Mouse (Mus musculus) layer of hippocampus, postnatal 14 days (tissue): ENCODE measurements at regions not wholly inside any gene's neighbourhood (a gene's known extent, or its start where the extent isn't known, plus 50 kb on each side); places are given as distances from the start of the nearest gene placed in this dataset.

Experiments
- DNase-seq, 2 experiments: peaks; one replicate each; pipeline ENCODE4 v3.0.0; 2021 to 2022; ENCODE audit warnings: low spot score in 2 of 2, mixed read lengths in 1 of 2

GRCm38 (mm10) chr16:30652692-30653091 lies 53.2 kb downstream of the Fam43a start:
- DNase-seq = no peak

GRCm38 (mm10) chr16:30653806-30654205 lies 54.3 kb downstream of the Fam43a start:
- peak; percentile 71 to 87 for DNase-seq

- no peak for DNase-seq
These were observed 54.7 kb downstream of the Fam43a start for GRCm38 (mm10) chr16:30654226-30654625.

- no peak for DNase-seq
These were observed 56.3 kb downstream of the Fam43a start for GRCm38 (mm10) chr16:30655798-30656221.

GRCm38 (mm10) chr16:30656881-30657280 lies 57.4 kb downstream of the Fam43a start:
- no peak for DNase-seq

- no peak for DNase-seq
These were observed 59.4 kb downstream of the Fam43a start for GRCm38 (mm10) chr16:30658921-30659320.

- DNase-seq = peak; percentile 23 to 74
These were observed 61.8 kb downstream of the Fam43a start for GRCm38 (mm10) chr16:30661086-30661977.

GRCm38 (mm10) chr16:30663055-30663454 lies 63.5 kb downstream of the Fam43a start:
- DNase-seq = no peak

- no peak for DNase-seq
These were observed 64.4 kb downstream of the Fam43a start for GRCm38 (mm10) chr16:30663971-30664370.

GRCm38 (mm10) chr16:30664433-30664832 lies 64.9 kb downstream of the Fam43a start:
- DNase-seq = no peak

GRCm38 (mm10) chr16:30665881-30666280 lies 66.4 kb downstream of the Fam43a start:
- no peak for DNase-seq

GRCm38 (mm10) chr16:30669883-30670282 lies 70.4 kb downstream of the Fam43a start:
- DNase-seq = no peak

- DNase-seq = peak in 1 of 2 experiments; percentile 10
These were observed 72.1 kb downstream of the Fam43a start for GRCm38 (mm10) chr16:30671584-30671983.

- no peak for DNase-seq
These were observed 73.4 kb downstream of the Fam43a start for GRCm38 (mm10) chr16:30672776-30673550.

GRCm38 (mm10) chr16:30673662-30674061 lies 74.1 kb downstream of the Fam43a start:
- peak in 1 of 2 experiments; percentile 15 for DNase-seq

- no peak for DNase-seq
These were observed 76.3 kb downstream of the Fam43a start for GRCm38 (mm10) chr16:30675829-30676228.

GRCm38 (mm10) chr16:30677016-30677415 lies 77.5 kb downstream of the Fam43a start:
- no peak for DNase-seq

- DNase-seq = no peak
These were observed 78.6 kb downstream of the Fam43a start for GRCm38 (mm10) chr16:30677896-30678707.

- DNase-seq = no peak
These were observed 79.4 kb downstream of the Fam43a start for GRCm38 (mm10) chr16:30678708-30679492.

GRCm38 (mm10) chr16:30679493-30679811 lies 79.9 kb downstream of the Fam43a start:
- no peak for DNase-seq

- no peak for DNase-seq
These were observed 81.9 kb downstream of the Fam43a start for GRCm38 (mm10) chr16:30681421-30681820.
